Mouse (Mus musculus) embryo, embryonic 11.5 days (tissue): ENCODE measurements around the gene Fam189a1.

ENCODE experiments used
- DNase-seq: peaks from one replicate; pipeline ENCODE4 v3.0.0-alpha.2; 2012; ENCODE audit warnings: low read depth, low spot score

Gene Fam189a1

GRCm38 (mm10) chr7:65156514-65156911 is at the start of gene Fam189a1:
TSS of gene Fam189a1 (minus strand) at chr7:65156570.
- DNase-seq, result peak; percentile 16

- DNase-seq, result no peak
Observed at GRCm38 (mm10) chr7:65206021-65206420, 49.7 kb upstream of the Fam189a1 start.

- no peak for DNase-seq
Observed at GRCm38 (mm10) chr7:65202719-65203118, 46.3 kb upstream of the Fam189a1 start.

- DNase-seq, result peak; percentile 8
Observed at GRCm38 (mm10) chr7:65180694-65181093, 24.3 kb upstream of the Fam189a1 start.

- DNase-seq, result no peak
Observed at GRCm38 (mm10) chr7:65170762-65171161, 14.4 kb upstream of the Fam189a1 start.

- DNase-seq, result no peak
Observed at GRCm38 (mm10) chr7:65157031-65158025, 958 bp upstream of the Fam189a1 start.

GRCm38 (mm10) chr7:65155628-65156513 is 499 bp downstream of the Fam189a1 start:
- peak; percentile 32 for DNase-seq

- no peak for DNase-seq
Observed at GRCm38 (mm10) chr7:65154576-65154975, 1.8 kb downstream of the Fam189a1 start.

- no peak for DNase-seq
Observed at GRCm38 (mm10) chr7:65153846-65154245, 2.5 kb downstream of the Fam189a1 start.

GRCm38 (mm10) chr7:65151526-65151925 is 4.8 kb downstream of the Fam189a1 start:
- DNase-seq, result no peak

GRCm38 (mm10) chr7:65149040-65149439 is 7.3 kb downstream of the Fam189a1 start:
- DNase-seq, result no peak

GRCm38 (mm10) chr7:65144881-65145280 is 11.5 kb downstream of the Fam189a1 start:
- no peak for DNase-seq

- no peak for DNase-seq
Observed at GRCm38 (mm10) chr7:65141907-65142698, 14.3 kb downstream of the Fam189a1 start.

- no peak for DNase-seq
Observed at GRCm38 (mm10) chr7:65140832-65141231, 15.5 kb downstream of the Fam189a1 start.

GRCm38 (mm10) chr7:65140099-65140498 is 16.3 kb downstream of the Fam189a1 start:
- DNase-seq, result no peak

- DNase-seq, result no peak
Observed at GRCm38 (mm10) chr7:65123766-65124165, 32.6 kb downstream of the Fam189a1 start.

- no peak for DNase-seq
Observed at GRCm38 (mm10) chr7:65116903-65117302, 39.5 kb downstream of the Fam189a1 start.

GRCm38 (mm10) chr7:65115366-65115765 is 41.0 kb downstream of the Fam189a1 start:
- DNase-seq, result no peak

- DNase-seq, result no peak
Observed at GRCm38 (mm10) chr7:65111664-65112063, 44.7 kb downstream of the Fam189a1 start.

- no peak for DNase-seq
Observed at GRCm38 (mm10) chr7:65105566-65105965, 50.8 kb downstream of the Fam189a1 start.

GRCm38 (mm10) chr7:65105097-65105467 is 51.3 kb downstream of the Fam189a1 start:
- DNase-seq, result no peak
